Mouse (Mus musculus): ENCODE measurements around the gene Zbtb33.
"Not testable (repeated sequence)": the region's sequence is repeated elsewhere in the genome, so short reads cannot be mapped to it uniquely, and the experiment has no call there.

The Zbtb33 gene

GRCm38 (mm10) chrX:38189552-38190457 lies at the start of gene Zbtb33:
TSS of gene Zbtb33 (plus strand) at chrX:38189793.
- peak; percentile 73 for DNase-seq (ENCODE audit: low read depth, low spot score)

GRCm38 (mm10) chrX:38159097-38159496 lies 30.5 kb upstream of the Zbtb33 start:
- no peak for DNase-seq (ENCODE audit: low read depth, low spot score)

GRCm38 (mm10) chrX:38165315-38165714 lies 24.3 kb upstream of the Zbtb33 start:
- no peak for DNase-seq (ENCODE audit: low read depth, low spot score)

- DNase-seq (ENCODE audit: low read depth, low spot score) = no peak
Measured at GRCm38 (mm10) chrX:38166064-38166463, 23.5 kb upstream of the Zbtb33 start.

- no peak for DNase-seq (ENCODE audit: low read depth, low spot score)
Measured at GRCm38 (mm10) chrX:38166592-38166991, 23.0 kb upstream of the Zbtb33 start.

GRCm38 (mm10) chrX:38179891-38180310 lies 9.7 kb upstream of the Zbtb33 start:
- DNase-seq (ENCODE audit: low read depth, low spot score) = not testable (repeated sequence)

- DNase-seq (ENCODE audit: low read depth, low spot score) = no peak
Measured at GRCm38 (mm10) chrX:38180656-38181607, 8.7 kb upstream of the Zbtb33 start.

GRCm38 (mm10) chrX:38181608-38182258 lies 7.9 kb upstream of the Zbtb33 start:
- peak; percentile 20 for DNase-seq (ENCODE audit: low read depth, low spot score)

GRCm38 (mm10) chrX:38185520-38185919 lies 4.1 kb upstream of the Zbtb33 start:
- DNase-seq (ENCODE audit: low read depth, low spot score) = no peak

- no peak for DNase-seq (ENCODE audit: low read depth, low spot score)
Measured at GRCm38 (mm10) chrX:38190458-38190764, 818 bp downstream of the Zbtb33 start.

- no peak for DNase-seq (ENCODE audit: low read depth, low spot score)
Measured at GRCm38 (mm10) chrX:38201816-38202215, 12.2 kb downstream of the Zbtb33 start.

- no peak for DNase-seq (ENCODE audit: low read depth, low spot score)
Measured at GRCm38 (mm10) chrX:38207392-38207791, 17.8 kb downstream of the Zbtb33 start.

- DNase-seq (ENCODE audit: low read depth, low spot score) = no peak
Measured at GRCm38 (mm10) chrX:38216986-38217675, 27.5 kb downstream of the Zbtb33 start.

GRCm38 (mm10) chrX:38217676-38217991 lies 28.0 kb downstream of the Zbtb33 start:
- DNase-seq (ENCODE audit: low read depth, low spot score) = no peak

GRCm38 (mm10) chrX:38222757-38223156 lies 33.2 kb downstream of the Zbtb33 start:
- no peak for DNase-seq (ENCODE audit: low read depth, low spot score)

- DNase-seq (ENCODE audit: low read depth, low spot score) = no peak
Measured at GRCm38 (mm10) chrX:38229888-38230287, 40.3 kb downstream of the Zbtb33 start.

- no peak for DNase-seq (ENCODE audit: low read depth, low spot score)
Measured at GRCm38 (mm10) chrX:38237731-38238130, 48.1 kb downstream of the Zbtb33 start.

Measured in skeletal muscle tissue, adult 2 months (tissue).